Mouse (Mus musculus): ENCODE results near the gene Fzd10. TPM values are rescaled to one million over a fixed set of nuclear protein-coding genes. Genes with fewer than 3 reads are reported as not detected.
A peak's percentile ranks its signal among the peaks of the same experiment; 100 is the strongest.

Fzd10 gene
- under 1 TPM; 0.16 to 0.40 TPM for total RNA-seq (2021)
- long read RNA-seq, experiment 1, partial matches to known transcripts: 0 of 2 reads
- long read RNA-seq, experiment 1, other reads (novel, unspliced or antisense): 0 of 2 reads
- long read RNA-seq, experiment 2: 0 reads

DNA sequence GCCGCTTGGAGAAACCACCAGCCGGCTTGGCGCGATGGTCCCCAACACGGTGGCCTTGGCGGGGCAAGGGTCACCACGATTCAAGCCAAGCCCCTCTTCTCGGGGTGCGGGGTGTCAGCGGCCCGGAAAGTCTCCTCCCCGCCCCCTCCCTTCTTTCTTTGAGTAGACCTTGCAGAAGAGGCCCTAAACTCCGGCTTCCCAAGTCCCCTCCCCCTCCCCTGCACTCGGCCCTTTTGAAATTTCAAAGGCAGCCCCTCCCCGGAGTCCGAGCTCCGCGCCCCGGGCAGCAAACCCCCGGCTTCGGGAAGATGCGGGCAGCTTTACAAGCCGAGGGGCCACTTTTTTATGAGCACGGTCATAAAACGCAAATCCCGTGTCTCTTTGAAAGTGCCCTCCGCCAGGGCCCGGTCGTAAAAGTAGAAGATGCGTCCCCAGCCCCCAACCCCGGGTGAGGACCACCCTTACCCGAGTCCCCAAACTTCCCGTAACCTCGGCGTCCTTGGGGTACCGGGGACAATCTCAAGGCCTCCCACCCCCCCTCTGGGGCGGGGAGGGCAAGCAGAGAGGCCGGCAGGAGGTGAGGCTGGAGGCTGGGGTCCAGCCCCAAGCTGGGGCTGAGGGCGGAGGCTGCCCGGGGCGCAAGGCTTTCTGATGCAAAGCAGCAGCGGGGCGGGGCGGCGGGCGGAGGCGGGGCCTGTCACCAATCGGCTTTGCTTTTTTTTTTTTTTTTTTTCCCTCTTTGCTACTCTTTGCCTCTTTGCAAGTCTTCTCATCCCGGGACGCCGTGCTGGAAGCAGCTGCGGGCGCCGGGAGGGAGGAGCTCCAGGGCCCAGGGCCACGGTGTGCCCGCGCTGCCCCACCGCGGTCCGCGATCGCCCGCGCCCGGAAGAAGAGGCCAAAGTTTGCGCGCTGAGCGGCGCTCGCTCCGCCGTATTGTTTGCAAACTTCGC lies at the start of gene Fzd10:
Fzd10 (plus strand) TSS at position 773 of the 950 bp plus-strand sequence.
- DNase-seq (ENCODE audit: low spot score in 2 of 2): peak; percentile 41 to 46

DNA sequence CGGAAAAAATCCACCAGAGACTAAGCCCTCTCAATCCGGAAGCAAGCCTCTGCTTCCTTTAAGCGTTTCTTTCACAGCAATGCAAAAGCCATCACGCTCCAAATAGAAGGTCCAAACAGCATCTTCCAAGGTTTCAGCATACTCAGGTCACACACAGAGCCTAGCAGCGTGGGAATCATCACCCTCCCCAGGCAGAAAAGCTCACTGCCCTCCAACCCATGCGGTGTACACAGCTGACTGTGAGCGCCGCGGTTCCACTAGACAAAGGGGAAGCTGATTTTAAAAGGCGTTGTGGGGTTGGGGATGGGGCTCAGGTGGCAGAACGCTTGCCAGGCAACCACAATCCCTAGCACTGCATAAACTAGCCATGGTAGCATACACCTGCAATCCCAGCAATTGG lies 49.2 kb upstream of the Fzd10 start:
- DNase-seq (ENCODE audit: low spot score in 2 of 2): no peak

DNA sequence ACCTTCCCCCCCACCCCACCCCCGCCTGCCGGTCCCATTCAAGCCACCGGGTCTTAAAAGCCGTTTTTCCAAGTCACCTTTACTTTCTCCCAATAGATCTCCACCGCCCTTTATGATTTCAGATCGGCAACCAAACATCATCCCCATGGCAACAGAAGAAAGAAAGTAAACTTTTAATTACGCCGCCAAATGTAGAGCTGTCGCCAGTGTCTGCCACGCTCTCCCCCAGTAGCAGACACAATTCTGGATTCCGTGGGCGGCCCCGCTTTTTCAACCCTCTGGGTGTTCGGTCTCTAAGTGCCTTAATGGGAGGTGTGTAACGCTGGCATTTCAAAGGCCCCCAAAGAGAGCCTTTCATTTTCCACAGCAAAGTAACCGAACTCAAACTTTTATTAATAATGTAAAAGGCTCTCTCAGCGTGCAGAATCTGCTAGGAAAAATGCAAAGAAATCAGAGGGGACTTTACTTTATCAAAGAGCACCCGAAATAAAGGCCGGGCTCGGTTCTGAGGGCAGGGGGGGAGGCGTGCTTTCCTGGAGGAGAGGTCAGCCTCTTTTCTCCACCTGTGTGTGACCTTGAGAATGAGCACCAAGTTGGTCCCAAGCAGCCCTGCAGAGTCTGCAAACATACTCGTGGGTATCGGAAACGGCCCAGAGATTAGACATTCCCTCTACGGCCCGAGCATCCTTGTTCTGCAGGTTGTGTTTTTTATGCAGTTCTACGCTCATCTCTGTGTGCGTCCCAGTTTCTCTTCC lies 48.3 kb upstream of the Fzd10 start:
- no peak for DNase-seq (ENCODE audit: low spot score in 2 of 2)

DNA sequence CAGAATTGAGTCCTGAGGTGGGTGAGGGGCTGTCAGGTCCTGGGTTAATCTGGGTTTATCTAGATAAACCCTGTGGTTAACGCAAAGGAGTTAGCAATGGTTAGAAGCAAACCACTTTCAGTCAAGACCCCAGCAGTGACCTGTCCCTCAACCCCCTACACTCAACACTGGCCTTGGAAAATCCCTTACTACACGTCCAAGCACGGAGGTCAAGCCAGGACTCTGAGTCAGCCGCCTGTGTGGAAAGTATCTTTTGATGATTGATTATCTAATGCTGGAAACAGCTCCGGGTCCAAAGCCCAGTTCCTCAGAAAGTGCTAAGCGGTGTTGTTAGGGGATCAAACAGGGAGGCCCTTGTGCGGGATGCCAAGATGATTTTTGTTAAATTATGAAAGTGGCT lies 42.5 kb upstream of the Fzd10 start:
- DNase-seq (ENCODE audit: low spot score in 2 of 2): peak; percentile 37 to 57

GRCm38 (mm10) chr5:128567313-128567712 lies 33.3 kb upstream of the Fzd10 start:
- DNase-seq (ENCODE audit: low spot score in 2 of 2): no peak

GRCm38 (mm10) chr5:128568970-128569369 lies 31.7 kb upstream of the Fzd10 start:
- no peak for DNase-seq (ENCODE audit: low spot score in 2 of 2)

GRCm38 (mm10) chr5:128570091-128570490 lies 30.6 kb upstream of the Fzd10 start:
- no peak for DNase-seq (ENCODE audit: low spot score in 2 of 2)

- DNase-seq (ENCODE audit: low spot score in 2 of 2): no peak
Observed at GRCm38 (mm10) chr5:128570848-128571247, 29.8 kb upstream of the Fzd10 start.

- DNase-seq (ENCODE audit: low spot score in 2 of 2): no peak
Observed at GRCm38 (mm10) chr5:128571706-128572105, 28.9 kb upstream of the Fzd10 start.

GRCm38 (mm10) chr5:128575997-128576579 lies 24.6 kb upstream of the Fzd10 start:
- no peak for DNase-seq (ENCODE audit: low spot score in 2 of 2)

DNA sequence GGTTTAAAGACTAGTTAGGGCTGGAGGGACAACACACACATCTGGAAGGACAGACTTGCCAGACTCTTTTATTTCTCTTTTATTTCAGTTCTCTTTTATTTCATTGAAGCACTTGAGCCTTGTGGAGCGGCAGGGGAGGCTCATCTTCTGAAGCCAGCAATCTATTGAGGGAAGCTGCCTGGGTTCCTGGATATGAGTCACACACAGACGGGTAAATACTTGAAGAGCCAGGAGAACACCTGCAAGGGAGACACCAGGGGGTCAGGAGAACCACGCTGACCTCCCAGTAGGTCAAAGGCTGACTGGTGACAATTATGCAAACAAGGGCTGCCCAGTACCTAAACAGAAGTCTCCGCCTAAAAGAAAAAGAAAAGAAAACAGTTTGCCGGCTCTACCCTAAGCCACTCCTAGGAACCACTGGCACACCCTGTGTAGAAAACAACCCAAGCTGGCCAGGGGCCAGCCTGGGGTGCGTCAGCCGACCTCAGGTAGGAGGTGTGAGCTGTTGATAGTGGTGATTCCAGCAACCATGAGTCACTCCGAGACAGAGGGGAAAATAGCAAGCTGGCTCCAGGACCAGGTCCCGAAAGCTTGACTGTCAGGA lies 21.5 kb upstream of the Fzd10 start:
- peak; percentile 40 to 45 for DNase-seq (ENCODE audit: low spot score in 2 of 2)

- peak in 1 of 2 experiments; percentile 40 for DNase-seq (ENCODE audit: low spot score in 2 of 2)
Observed at GRCm38 (mm10) chr5:128580931-128581330, 19.7 kb upstream of the Fzd10 start.

DNA sequence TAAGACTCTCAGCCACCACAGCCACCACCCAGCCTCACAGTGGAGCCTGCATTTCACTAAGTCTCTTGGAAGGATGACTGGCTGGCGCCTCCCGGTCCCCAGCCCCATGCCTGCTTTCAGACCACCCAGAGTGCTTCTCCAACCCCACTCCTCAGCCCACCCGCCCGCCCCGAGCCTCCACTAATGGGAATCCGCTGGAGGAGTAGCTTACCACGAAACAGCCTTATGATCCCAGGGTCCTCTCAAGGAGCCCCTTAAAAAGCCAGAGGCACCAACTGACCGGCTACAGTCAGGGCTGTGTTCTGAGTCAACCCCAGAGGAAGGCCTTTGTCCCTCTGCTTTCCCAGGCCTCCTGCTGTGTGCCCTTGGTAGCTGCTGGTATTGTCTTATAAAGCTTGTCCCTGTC lies 19.1 kb upstream of the Fzd10 start:
- DNase-seq (ENCODE audit: low spot score in 2 of 2): no peak

GRCm38 (mm10) chr5:128589231-128589630 lies 11.4 kb upstream of the Fzd10 start:
- no peak for DNase-seq (ENCODE audit: low spot score in 2 of 2)

- DNase-seq (ENCODE audit: low spot score in 2 of 2): no peak
Observed at GRCm38 (mm10) chr5:128593446-128593845, 7.2 kb upstream of the Fzd10 start.

GRCm38 (mm10) chr5:128596813-128597212 lies 3.8 kb upstream of the Fzd10 start:
- DNase-seq (ENCODE audit: low spot score in 2 of 2): no peak

GRCm38 (mm10) chr5:128597381-128597780 lies 3.3 kb upstream of the Fzd10 start:
- no peak for DNase-seq (ENCODE audit: low spot score in 2 of 2)

- DNase-seq (ENCODE audit: low spot score in 2 of 2): no peak
Observed at GRCm38 (mm10) chr5:128598191-128598720, 2.4 kb upstream of the Fzd10 start.

GRCm38 (mm10) chr5:128598760-128599364 lies 1.8 kb upstream of the Fzd10 start:
- DNase-seq (ENCODE audit: low spot score in 2 of 2): no peak

DNA sequence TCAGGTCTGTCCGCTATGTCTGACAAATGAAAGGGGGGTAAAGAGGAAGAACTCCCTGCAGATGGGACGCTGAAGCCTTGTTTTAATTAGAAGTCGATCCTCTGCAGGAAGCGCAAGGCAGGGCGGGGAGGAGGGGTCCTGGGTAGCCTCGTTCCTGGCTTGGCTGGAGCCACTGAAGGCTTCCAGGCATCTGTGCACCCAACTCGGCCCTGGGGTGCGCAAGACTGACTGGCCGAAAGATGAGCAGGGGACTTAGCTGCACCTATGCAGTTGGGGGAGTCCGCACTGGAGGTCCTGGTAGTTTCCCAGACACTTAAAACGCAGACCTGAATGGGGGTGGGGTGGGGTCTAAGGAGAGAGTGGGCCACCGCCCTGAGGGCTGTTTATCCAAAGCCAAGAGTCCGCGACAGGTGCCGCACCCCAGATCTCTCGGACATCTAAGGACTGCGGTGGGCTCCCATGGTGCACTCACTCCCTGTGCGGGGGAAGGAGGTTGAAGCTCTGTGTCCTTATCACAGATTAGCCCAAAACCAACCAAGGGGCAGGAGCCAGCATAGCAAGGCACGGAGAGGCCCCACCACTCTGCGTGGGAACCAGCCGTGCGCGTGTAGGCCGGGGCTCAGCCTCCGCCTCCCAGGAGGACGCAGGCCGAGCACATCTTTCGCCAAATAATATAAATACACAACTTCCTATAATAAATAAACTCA lies 1.1 kb upstream of the Fzd10 start:
- DNase-seq (ENCODE audit: low spot score in 2 of 2): no peak

Measured in adrenal gland, adult 18-20 months (tissue).